Mouse (Mus musculus) left cerebral cortex, postnatal 14 days (tissue): ENCODE results near the gene Tlr3. TPM values are rescaled to one million over a fixed set of nuclear protein-coding genes. Genes with fewer than 3 reads are reported as not detected.

Experiments
- DNase-seq, 2 experiments: peaks; one replicate each; pipeline ENCODE4 v3.0.0; 2021 to 2022; ENCODE audit warnings: low spot score in 2 of 2, mixed read lengths in 1 of 2
- intact Hi-C: fragments of 180-260 bp; cut with DNase I; formaldehyde crosslinking; loops from one replicate; pipeline ENCODE4 v1.15.1; 2025
- long read RNA-seq, 2 experiments: library from polyadenylated mRNA; stranded (forward); transcript quantifications; one replicate each; pipeline ENCODE4 v2.0.0; 2021
- total RNA-seq, 2 experiments: library from RNA; stranded (reverse); gene quantifications; 2 replicates each; pipeline ENCODE4 v1.2.3; 2021

Tlr3 gene
- total RNA-seq, result 1 to 10 TPM; 6.6 to 6.9 TPM
- long read RNA-seq, experiment 1, full-length matches to known transcripts, result 3 of 9 reads
- long read RNA-seq, experiment 1, partial matches to known transcripts, result 1 of 9 reads
- long read RNA-seq, experiment 1, other reads (novel, unspliced or antisense), result 5 of 9 reads
- long read RNA-seq, experiment 2, partial matches to known transcripts, result 1 of 3 reads
- long read RNA-seq, experiment 2, other reads (novel, unspliced or antisense), result 2 of 3 reads

DNA sequence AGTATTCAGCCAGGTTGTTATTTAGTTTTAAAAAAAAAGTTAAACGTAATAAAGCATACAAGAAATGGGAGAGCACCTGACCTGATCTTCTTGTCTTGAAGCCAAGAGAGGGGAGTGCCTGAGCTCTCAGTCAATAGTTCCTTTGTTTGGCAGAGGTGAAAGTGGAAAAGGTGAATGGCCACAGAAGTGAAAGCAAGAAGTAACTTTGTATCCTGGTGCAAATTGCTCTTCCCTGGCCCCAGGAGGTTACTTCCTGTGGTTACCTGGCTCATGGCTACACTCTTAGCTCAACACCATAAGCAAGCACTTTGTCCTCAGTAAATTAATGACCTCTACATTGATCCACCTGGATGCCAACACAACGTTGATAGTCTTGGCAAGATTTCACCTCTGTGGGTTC is at the start of gene Tlr3:
Gene Tlr3 (minus strand): TSS at position 199 of the 400 bp plus-strand sequence.
- no peak for DNase-seq
- intact Hi-C loops, result no loop called here

DNA sequence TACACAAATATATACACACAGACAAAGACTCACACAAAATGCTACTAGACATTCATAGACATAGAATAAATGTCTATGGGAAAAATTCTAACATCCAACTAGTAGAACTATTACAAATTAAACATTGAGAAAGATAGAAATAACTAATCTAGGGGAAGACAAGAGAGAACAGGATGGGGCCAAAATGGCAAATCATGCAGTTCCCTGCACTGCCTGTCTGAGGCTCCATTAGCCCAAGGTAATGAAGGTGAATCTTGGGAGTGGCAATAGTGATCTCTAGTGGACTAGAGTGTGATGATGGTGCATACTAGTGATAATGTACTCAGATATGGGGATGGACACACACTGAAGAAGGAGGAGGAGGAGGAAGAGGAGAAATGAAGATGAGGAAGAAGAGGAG is 47.0 kb upstream of the Tlr3 start:
- intact Hi-C loops, result loop anchor here (10.0 kb wide), 1 partner anchor 167 kb away; no protein-coding TSS in a partner anchor
- no peak for DNase-seq

DNA sequence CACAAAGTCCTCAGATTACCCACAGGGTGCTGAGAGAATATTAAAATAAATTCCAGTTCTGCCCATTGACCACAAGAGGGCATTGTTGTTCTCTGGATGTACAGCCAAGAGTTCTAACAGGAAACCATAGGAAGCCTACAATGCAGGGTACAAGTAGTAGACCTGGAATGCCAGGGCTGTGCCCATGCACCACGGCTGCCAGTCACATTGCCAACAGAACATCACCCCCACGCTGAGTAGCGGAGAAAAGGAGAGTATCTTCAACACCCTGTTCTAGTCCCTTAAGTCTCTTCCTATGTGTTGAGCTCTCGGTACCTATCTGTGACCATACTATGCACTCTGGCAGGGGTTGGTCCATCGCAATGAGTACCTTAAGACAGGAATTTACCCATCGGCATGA is 43.5 kb upstream of the Tlr3 start:
- intact Hi-C loops, result loop anchor here (2.0 to 10.0 kb wide), 3 partner anchors 170 to 478 kb away; partner anchors contain the start of gene Ccdc110
- DNase-seq, result peak; percentile 67 to 82

DNA sequence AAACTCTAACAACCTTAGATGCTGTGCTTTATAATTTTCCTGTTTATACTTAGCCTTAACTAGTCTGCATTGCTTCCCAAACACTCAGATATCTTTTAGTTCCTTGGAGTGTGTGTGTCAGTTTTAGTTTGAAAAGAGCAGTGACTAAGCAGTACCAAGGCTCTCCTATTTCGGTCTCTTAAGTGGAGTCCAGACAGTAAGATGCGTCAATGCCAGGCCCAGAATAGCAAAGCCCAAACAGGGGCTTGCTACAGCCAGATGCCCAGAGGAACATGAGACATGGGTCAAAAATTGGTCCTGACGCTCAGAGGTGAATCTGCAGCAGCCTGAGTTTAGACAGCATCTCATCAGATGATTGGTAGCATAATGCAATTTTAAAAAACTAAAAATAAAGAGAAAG is 41.2 kb upstream of the Tlr3 start:
- DNase-seq, result peak; percentile 15 to 28
- intact Hi-C loops, result loop anchor here (5.0 to 10.0 kb wide), 2 partner anchors 173 to 480 kb away; partner anchors contain the start of gene Ccdc110

DNA sequence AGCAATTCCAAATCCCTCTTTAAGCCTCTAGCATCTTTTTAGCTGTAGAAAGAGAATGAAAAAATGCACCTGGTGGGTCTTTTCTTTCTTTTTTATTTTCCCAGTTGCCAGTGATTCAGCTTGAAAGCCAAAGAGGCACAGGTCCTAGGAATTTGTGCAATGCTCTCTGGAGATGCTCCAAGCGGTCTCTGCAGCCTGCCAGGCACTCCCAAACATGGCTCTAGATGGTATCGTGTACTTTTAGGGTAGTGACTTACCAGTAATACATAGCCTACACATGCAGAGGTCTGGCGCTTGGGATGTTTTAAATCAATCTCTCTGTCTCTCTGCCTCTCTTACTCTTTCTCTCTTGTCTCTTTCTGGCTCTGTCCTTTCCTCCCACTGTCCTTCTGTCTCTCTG is 38.0 kb upstream of the Tlr3 start:
- intact Hi-C loops, result no loop called here
- no peak for DNase-seq

DNA sequence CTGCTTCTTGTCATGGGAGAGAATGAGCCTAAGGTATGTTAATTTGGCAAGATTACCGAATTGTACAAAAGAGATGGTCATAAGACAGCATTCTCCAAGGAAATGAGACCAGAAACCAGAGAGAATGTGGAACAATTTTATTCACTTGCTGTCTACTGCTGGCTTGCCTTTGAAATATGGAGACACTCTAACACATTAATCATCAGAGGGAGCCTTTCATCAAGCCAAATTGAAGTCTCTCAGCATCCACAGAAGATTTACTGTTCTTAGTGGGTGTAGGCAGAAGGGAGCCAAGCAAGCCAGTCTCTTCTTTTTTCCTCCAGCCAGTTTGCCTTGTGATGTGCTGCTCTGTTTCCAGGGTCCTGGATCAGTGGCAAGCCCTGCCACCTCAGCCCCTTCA is 37.4 kb upstream of the Tlr3 start:
- peak in 1 of 2 experiments; percentile 14 for DNase-seq
- intact Hi-C loops, result no loop called here

DNA sequence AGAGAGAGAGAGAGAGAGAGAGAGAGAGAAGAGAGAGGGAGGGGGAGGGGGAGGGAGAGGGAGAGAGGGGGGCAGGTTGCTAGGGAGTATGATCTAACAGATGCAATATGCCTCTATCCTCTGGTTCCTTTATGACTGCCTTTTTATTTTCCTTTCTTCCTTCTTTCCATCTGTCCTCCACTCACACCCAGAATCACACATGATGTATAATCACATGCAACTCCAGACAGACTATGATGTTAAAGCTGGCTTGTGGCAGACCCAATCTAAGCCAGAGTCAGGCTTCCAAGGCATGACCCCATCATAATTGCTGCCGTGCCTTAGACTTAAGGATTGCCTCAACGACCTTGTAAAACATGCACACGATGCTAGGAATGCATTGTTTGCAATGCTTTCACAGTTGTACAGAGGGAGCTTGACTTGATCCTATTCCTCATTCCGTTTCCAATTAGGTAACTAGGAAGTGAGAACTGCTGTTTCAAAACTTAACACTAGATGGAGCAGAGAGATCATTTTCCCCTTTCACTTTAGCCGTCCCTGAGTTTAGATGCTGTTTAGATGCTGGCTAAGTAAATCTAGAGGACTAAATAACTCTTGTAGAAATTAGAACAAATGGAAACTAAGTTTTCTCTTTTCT is 28.1 kb upstream of the Tlr3 start:
- DNase-seq, result peak; percentile 44 to 84
- intact Hi-C loops, result no loop called here

DNA sequence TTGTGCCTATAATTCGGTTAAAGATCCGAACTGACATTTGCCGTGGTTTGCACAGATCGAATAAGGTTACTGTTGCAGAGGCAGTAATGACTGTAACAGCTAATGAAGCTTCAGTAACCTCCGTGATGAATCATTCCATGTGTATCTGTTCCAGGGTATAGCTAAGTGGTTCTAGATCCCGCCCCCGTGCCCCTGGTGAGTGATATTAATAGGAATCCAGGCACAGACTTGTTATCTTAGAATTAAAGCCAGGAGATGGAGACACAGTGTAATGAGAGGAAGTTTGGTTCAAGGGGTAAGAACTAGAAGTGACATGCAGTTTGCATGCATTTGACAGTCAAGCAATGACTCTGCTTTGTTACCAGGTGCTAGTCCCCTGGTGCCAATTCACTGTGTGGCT is 9.3 kb upstream of the Tlr3 start:
- intact Hi-C loops, result no loop called here
- DNase-seq, result no peak

DNA sequence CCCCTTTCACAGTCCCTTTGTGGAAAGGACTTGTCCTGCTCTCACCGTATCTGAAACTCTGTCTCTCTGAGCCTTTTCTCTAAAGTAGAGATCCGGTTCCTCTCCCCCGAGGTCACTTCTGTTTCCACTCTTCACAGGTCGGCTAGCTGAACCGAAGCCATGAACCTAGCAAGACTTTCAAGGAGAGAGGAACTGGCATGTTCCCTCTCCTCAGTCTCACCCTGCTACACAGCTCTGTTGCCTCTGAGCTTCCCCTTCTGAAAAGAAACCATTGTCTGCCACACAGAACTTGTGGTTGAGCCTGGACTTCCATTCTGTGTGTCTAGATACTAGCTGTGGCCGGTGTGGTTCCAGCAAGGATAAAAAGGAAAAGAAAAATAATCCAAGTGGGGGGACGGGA is 4.1 kb upstream of the Tlr3 start:
- intact Hi-C loops, result no loop called here
- DNase-seq, result peak; percentile 12 to 20

DNA sequence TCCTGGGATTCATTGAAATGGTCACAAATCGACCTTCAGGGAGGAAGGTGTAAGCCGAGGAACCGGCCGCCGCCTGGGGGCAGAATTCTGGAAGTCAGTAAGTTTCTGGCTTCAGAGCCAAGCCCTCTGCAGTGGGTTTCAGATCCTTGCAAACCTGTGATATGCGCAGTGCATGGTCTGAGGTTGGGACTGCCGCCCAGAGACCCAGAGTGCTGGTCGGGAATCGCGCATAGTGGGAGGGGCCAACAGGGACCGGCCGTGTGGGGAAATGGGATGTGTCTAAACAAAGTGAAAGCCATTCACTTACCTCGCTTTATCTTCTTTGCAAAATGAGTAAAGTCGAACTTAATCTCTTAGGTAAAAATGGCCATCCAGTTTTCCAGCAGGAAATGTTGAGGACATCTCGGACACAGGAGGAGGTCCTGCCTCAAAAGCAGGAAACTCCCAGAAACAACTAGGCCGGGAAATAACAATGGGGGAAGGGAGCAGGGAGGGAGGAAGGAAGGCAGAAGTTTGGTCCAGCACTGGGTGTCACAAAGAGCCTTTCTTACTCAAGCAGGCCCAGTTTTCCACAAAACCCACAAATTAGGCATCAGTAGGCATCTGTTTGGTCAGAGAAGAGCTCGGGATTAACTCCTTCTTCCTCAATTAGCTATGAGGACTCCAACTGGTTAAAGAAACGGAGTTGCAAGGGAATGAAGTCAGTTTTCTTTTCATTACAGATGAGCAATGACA is 567 bp downstream of the Tlr3 start:
- intact Hi-C loops, result no loop called here
- DNase-seq, result peak; percentile 13 to 36

DNA sequence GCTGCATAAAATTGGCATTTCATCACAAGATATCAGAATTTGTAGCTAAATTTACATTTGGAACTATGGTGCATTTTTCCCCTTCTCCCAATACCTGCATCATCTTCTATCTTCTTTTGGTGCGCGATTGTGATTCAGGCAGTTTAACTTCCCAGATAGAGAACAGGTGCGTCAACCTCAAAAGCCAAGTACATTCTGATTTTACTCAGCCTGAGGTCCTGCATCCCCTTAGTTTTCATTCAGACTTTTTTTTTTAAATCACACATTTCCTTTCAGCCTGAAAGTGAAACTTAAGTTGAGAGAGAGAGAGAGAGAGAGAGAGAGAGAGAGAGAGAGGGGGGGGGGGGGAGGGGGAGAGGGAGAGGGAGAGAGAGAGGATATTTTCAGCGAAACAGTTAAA is 1.2 kb downstream of the Tlr3 start:
- intact Hi-C loops, result no loop called here
- DNase-seq, result no peak

DNA sequence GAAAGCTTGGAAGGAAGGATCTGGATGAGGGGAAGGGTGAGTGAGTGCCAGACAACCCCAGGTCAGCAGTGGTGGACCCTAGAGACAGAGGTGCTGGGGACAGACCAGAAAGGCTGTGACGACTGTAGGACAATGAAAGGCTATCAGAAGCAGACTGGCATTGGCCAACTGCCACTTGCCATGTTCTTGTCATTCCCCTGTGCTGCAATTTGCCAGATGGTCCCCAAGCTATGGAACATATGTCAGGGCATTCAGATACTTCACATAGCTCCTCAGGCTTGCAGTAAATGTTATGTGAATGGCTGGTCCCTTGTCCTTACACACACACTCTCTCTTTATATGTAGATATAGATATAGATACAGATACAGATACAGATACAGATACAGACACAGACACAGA is 27.6 kb downstream of the Tlr3 start:
- intact Hi-C loops, result no loop called here
- DNase-seq, result no peak

DNA sequence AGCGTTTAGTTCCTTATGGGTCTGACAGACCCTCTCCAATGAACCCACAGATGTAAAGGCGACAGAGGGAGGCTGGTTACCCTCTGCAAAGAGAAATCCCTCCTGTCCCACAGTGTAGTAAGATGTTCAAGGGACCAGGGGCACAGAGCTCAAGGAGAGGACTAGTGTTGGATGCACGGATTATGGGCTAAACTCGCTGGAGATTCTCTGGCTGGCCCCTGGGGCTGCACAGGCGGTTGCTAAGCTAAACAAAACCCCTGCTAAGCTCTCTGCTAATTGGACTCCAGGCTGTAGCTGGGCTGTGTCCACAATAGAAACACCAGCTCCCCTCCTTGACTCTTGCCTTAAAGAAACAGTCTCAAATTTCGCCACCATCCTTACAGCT is 28.9 kb downstream of the Tlr3 start, which contains the start of gene Fam149a:
Gene Fam149a (minus strand): TSS at position 329 of the 385 bp plus-strand sequence.
- peak in 1 of 2 experiments; percentile 13 for DNase-seq
- intact Hi-C loops, result no loop called here

DNA sequence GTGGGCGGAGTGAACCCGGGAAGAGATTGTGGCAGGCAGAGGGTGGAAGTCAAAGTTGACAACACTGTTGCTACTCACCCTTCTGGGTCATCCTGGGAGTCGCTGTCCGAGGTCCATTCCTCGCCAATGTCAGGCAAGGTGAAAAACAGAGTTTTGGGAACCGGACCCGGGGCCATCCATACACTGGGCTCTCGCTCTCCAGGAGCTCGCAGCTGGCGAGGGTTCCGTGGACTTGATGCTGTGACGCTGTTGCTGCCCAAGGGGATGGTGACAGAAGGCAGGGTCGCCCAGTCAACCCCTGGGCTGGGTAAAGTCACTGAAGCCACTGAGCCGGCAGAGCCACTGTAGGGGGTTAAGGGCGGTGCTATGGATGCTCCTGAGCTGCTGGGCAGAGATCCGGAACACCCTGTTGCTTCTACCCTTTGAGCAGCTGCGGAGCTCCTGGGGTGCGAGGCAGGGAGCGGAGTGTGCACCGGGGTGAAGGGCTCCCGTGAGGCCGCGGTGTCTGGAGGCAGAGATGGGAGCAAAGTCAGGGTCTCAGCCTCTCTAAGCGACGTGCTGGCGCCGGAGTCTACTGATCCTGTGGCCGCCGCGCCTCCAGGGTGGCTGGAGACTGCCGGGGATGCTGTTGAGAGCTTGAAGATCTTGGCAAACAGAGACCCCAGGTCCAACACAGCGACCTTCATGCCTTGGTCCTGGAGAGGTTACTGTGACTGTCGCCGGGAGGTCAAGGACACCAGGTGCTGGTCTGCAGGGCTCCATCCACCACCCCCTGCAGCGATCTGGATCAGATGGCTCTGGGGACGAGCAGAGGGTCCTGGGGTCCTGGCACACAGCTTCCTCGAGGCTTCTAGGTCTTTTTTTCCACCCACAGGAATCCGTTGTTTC is 29.6 kb downstream of the Tlr3 start:
- DNase-seq, result no peak
- intact Hi-C loops, result no loop called here

DNA sequence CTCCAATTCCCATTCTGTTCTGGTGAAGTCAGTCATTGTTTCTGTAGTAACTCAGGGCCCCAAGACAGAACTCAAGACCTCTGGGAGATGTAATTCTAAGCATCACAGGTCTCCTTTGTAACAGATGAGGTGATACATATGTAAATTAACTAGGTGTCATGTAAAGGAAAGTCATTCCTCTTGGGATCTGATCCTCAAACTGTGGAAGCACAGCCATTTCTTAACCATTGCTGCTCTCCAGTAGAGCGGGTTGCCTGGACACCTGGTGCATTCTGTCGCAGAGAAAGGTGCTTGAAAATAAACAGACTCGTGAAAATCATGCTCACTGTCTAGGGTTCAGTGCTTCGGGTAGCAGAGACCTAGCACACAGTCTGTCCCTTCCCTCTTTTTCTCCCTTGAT is 30.3 kb downstream of the Tlr3 start:
- DNase-seq, result no peak
- intact Hi-C loops, result no loop called here

DNA sequence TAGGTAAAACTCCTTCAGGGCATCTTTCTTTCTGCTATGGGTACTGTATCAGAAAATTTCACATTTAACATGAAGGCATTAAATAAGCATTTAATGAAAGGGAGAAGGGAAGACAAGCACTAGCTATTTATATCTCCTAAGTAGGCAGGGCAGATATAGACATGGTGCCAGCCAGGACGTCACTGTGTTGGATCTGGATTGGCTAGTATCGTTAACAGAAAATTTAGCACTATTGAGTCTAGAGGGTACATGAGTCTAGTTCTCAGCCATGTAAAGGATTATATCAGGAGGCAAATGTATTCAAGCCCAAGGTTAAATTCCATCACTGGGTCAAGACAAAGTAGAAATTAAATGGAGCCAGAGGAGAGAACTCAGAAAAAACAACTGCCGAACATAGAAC is 36.8 kb downstream of the Tlr3 start:
- intact Hi-C loops, result no loop called here
- no peak for DNase-seq

DNA sequence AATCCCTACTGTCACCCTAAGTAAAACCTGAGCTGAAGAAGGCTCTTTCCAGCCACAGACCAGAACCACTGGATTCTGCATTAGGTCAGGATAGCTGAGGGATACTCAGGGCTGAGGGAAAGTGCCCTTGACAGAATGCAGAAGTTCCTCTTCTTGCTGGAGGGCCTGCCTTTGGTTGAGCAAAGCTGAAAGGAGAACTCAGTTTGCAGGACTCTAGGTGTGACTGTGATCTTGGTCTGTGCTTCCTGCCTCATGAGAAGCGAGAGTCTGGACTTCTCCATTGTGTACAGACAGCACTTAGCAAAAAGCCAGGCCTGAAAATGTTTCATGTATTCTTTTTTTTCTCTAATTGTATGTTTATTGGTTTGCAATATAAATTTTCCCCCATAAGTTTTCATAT is 43.7 kb downstream of the Tlr3 start:
- intact Hi-C loops, result no loop called here
- no peak for DNase-seq

DNA sequence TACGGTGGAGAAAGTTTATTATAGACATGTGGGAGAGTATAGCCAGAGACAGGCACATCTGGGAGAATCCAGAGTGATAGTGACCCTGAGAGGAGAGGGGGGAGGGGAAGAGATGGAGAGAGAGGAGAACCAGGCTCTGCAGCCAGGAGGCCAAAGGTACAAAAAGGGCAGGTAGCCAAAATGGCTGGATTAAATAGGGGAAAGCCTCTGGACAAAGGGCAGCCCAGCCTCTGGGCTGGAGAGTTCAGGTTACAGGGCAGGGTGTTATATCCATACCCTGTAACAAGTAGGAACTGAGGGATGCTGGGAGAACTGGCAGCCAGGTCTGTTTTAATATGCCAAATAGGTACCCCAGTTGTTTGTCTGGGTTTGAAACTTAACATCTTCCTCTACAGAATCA is 47.7 kb downstream of the Tlr3 start:
- no peak for DNase-seq
- intact Hi-C loops, result loop anchor here (5.0 kb wide), 1 partner anchor 569 kb away; the partner anchor contains the start of gene Ccdc110

DNA sequence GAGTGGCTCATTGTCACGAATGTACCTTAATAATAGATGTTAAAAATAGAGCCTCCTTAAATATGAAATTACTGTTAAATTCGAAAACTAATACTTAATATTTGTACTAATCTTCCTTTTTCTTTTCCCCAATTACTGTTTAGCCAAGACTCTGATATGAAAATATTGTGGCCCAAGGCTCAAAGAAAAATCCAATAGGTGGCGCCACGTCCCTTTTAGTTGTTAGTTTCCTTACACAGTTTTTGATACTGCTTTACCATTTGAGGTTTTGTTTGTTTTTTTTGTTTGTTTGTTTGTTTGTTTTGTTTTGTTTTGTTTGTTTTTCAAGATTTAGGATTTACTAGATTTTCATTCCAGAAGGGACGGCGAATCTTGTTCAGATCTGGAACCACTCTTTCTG is 48.6 kb downstream of the Tlr3 start:
- DNase-seq, result peak; percentile 45 to 63
- intact Hi-C loops, result loop anchor here (5.0 kb wide), 1 partner anchor 570 kb away; the partner anchor contains the start of gene Ccdc110
